7 mouse cellular contexts compared by ENCODE assay signal in genomic region chr15:103272419-103273279, GRCm38 (mm10). TPM values are rescaled to one million over a fixed set of nuclear protein-coding genes. Genes with fewer than 3 reads are reported as not detected.
DNase-seq lines count a peak whose midpoint lies in the region; ATAC-seq lines count a peak whose summit lies in the region.

Gene Copz1 (plus strand): TSS chr15:103272714.

- H3K4me3 ChIP-seq in intestine, embryonic 16.5 days (ENCODE audit: low read length): peak within 1 kb of the TSS; percentile 82
- peak within 1 kb of the TSS; percentile 78 for H3K4me3 ChIP-seq in midbrain, embryonic 11.5 days (ENCODE audit: low read depth, low read length)

- peak within 1 kb of the TSS; percentile 78 for H3K4me2 ChIP-seq in intestine, embryonic 16.5 days (ENCODE audit: low read depth, low read length)
- peak within 1 kb of the TSS; percentile 55 for H3K4me2 ChIP-seq in midbrain, embryonic 11.5 days

- intact Hi-C loops in left cerebral cortex, postnatal 36 days (cut with DNase I): loop anchor here (2.0 to 5.0 kb wide), 2 partner anchors 32 to 35 kb away; partner anchors contain the start of gene Hnrnpa1

- peak within 1 kb of the TSS; percentile 65; the same call in 1 of the 2 replicates for H3K27ac ChIP-seq in intestine, embryonic 16.5 days (ENCODE audit: low read length)
- H3K27ac ChIP-seq in midbrain, embryonic 11.5 days (ENCODE audit: low read depth, low read length): no peak within 1 kb of the TSS

- H3K36me3 ChIP-seq in intestine, embryonic 16.5 days (ENCODE audit: control insufficient read depth, insufficient read depth, low read length): no peaks in the 10 kb centered on the region
- no peaks in the 10 kb centered on the region for H3K36me3 ChIP-seq in midbrain, embryonic 11.5 days (ENCODE audit: control insufficient read depth, insufficient read depth, low read length)

- under 1% methylated on average over 38 of the region's 38 CpGs for WGBS in intestine, embryonic 16.5 days
- WGBS in midbrain, embryonic 11.5 days: under 1% methylated on average over 38 of the region's 38 CpGs

- DNase-seq in adrenal gland, adult 8-10 months: peak; percentile 98
- DNase-seq in embryo, embryonic 9.5 days (ENCODE audit: extremely low spot score): peak; percentile 93
- DNase-seq in gastrocnemius, postnatal 4 days (ENCODE audit: low spot score in 2 of 2): peak; percentile 82 to 95
- DNase-seq in left cerebral cortex, postnatal 36 days (ENCODE audit: low spot score in 2 of 2): peak; percentile 95 to 97
- DNase-seq in midbrain, embryonic 11.5 days (ENCODE audit: low spot score, missing footprints): peak; percentile 98
- DNase-seq in skeletal muscle tissue, adult 2 months (ENCODE audit: low read depth, low spot score): peak; percentile 98

- peak within 1 kb of the TSS; percentile 88 for H3K9ac ChIP-seq in intestine, embryonic 16.5 days (ENCODE audit: low read depth, low read length)
- peak within 1 kb of the TSS; percentile 81 for H3K9ac ChIP-seq in midbrain, embryonic 11.5 days (ENCODE audit: low read length)

- ATAC-seq in intestine, embryonic 16.5 days: peak; percentile 100
- peak; percentile 100 for ATAC-seq in midbrain, embryonic 11.5 days (ENCODE audit: low FRiP score)

- no peaks in the 10 kb centered on the region for H3K27me3 ChIP-seq in intestine, embryonic 16.5 days (replicated peaks; ENCODE audit: control insufficient read depth, insufficient read depth, low read length)
- no peaks in the 10 kb centered on the region for H3K27me3 ChIP-seq in midbrain, embryonic 11.5 days (ENCODE audit: control insufficient read depth, insufficient read depth, low read length)

- H3K4me1 ChIP-seq in intestine, embryonic 16.5 days (ENCODE audit: control insufficient read depth, insufficient read depth, low read length): peaks cover 16% of the 10 kb centered on the region
- H3K4me1 ChIP-seq in midbrain, embryonic 11.5 days (ENCODE audit: control insufficient read depth, insufficient read depth, low read length): peaks cover 7% of the 10 kb centered on the region; the same call in 1 of the 2 replicates

- no peaks in the 10 kb centered on the region for H3K9me3 ChIP-seq in intestine, embryonic 16.5 days (ENCODE audit: control insufficient read depth, low read length)
- H3K9me3 ChIP-seq in midbrain, embryonic 11.5 days (ENCODE audit: control insufficient read depth, low read length): no peaks in the 10 kb centered on the region

RNA-seq across cellular contexts. Expression of gene Copz1, which starts in this region (rescaled TPM):
- 100 to 1,000 TPM; 156 to 167 (median 161) TPM for total RNA-seq in adrenal gland, adult 8-10 months (2022)
- 10 to 100 TPM; 72.8 to 78.4 TPM for total RNA-seq in gastrocnemius, postnatal 4 days (2021)
- 297 and 298 TPM in 2 replicates for polyA plus RNA-seq in intestine, embryonic 16.5 days (2015; fragmentation: Nextera tagmentation; extraction: Ambion mirVana)
- 10 to 100 TPM; 87.8 to 95.9 TPM for total RNA-seq in left cerebral cortex, postnatal 36 days (2021)
- polyA plus RNA-seq in midbrain, embryonic 11.5 days (2014; fragmentation: Nextera tagmentation; extraction: Ambion mirVana): 286 and 307 TPM in 2 replicates
